Mouse (Mus musculus) lung, postnatal 10 days (tissue): ENCODE measurements around the gene Gfra1.

Experiments used
- DNase-seq: peaks from one replicate; pipeline ENCODE4 v3.0.0; 2021

Gene Gfra1

GRCm38 (mm10) chr19:58314631-58315030, 141.1 kb downstream of the Gfra1 start:
- DNase-seq: no peak

GRCm38 (mm10) chr19:58313785-58314184, 141.9 kb downstream of the Gfra1 start:
- no peak for DNase-seq

GRCm38 (mm10) chr19:58312492-58312891, 143.2 kb downstream of the Gfra1 start:
- DNase-seq: no peak

GRCm38 (mm10) chr19:58310334-58311315, 145.1 kb downstream of the Gfra1 start:
- DNase-seq: no peak

GRCm38 (mm10) chr19:58309620-58310275, 146.0 kb downstream of the Gfra1 start:
- no peak for DNase-seq

- no peak for DNase-seq
These were observed 154.6 kb downstream of the Gfra1 start for GRCm38 (mm10) chr19:58301105-58301504.

- no peak for DNase-seq
These were observed 157.8 kb downstream of the Gfra1 start for GRCm38 (mm10) chr19:58297926-58298325.

- no peak for DNase-seq
These were observed 158.9 kb downstream of the Gfra1 start for GRCm38 (mm10) chr19:58296842-58297190.

GRCm38 (mm10) chr19:58295986-58296841, 159.5 kb downstream of the Gfra1 start:
- DNase-seq: peak; percentile 5

GRCm38 (mm10) chr19:58288145-58288544, 167.6 kb downstream of the Gfra1 start:
- no peak for DNase-seq

GRCm38 (mm10) chr19:58275281-58275680, 180.4 kb downstream of the Gfra1 start:
- no peak for DNase-seq

- peak; percentile 32 for DNase-seq
These were observed 183.9 kb downstream of the Gfra1 start for GRCm38 (mm10) chr19:58271815-58272214.

GRCm38 (mm10) chr19:58270778-58271177, 184.9 kb downstream of the Gfra1 start:
- DNase-seq: no peak

- no peak for DNase-seq
These were observed 187.2 kb downstream of the Gfra1 start for GRCm38 (mm10) chr19:58268476-58268875.

GRCm38 (mm10) chr19:58266600-58266999, 189.1 kb downstream of the Gfra1 start:
- peak; percentile 29 for DNase-seq

GRCm38 (mm10) chr19:58260934-58261333, 194.8 kb downstream of the Gfra1 start:
- DNase-seq: peak; percentile 18

- peak; percentile 18 for DNase-seq
These were observed 196.5 kb downstream of the Gfra1 start for GRCm38 (mm10) chr19:58259250-58259649.

GRCm38 (mm10) chr19:58256485-58256884, 199.2 kb downstream of the Gfra1 start:
- no peak for DNase-seq

GRCm38 (mm10) chr19:58255394-58255793, 200.3 kb downstream of the Gfra1 start:
- no peak for DNase-seq

GRCm38 (mm10) chr19:58254172-58254571, 201.5 kb downstream of the Gfra1 start:
- no peak for DNase-seq

- DNase-seq: no peak
These were observed 204.0 kb downstream of the Gfra1 start for GRCm38 (mm10) chr19:58251698-58252097.

GRCm38 (mm10) chr19:58251095-58251494, 204.6 kb downstream of the Gfra1 start:
- DNase-seq: no peak

GRCm38 (mm10) chr19:58250237-58250636, 205.5 kb downstream of the Gfra1 start:
- no peak for DNase-seq
